Mouse (Mus musculus): ENCODE measurements around the gene Smgc. TPM values are rescaled to one million over a fixed set of nuclear protein-coding genes. Genes with fewer than 3 reads are reported as not detected.

The Smgc gene
- total RNA-seq (2023) = not detected

GRCm38 (mm10) chr15:91837965-91838364 is at the start of gene Smgc:
TSS of gene Smgc (plus strand) at chr15:91838265.

Other genes starting within 250 kb of the Smgc start
- 14.1 TPM for gene Lrrk2, start 165.1 kb upstream of the Smgc start, total RNA-seq (2023)
- gene Cntn1, start 212.9 kb downstream of the Smgc start, total RNA-seq (2023) = not detected

Measured in CD4-positive naive resting alpha-beta T cell, adult 76 days (primary cell).